Mouse (Mus musculus) neural tube, embryonic 14.5 days (tissue): ENCODE results near the gene Stk24. TPM values are rescaled to one million over a fixed set of nuclear protein-coding genes. Genes with fewer than 3 reads are reported as not detected.

Source experiments
- ATAC-seq: fragments of 200-750 bp; cut with Nextera tagmentation; 2 replicates; pipeline ENCODE4 v1.8.0; 2017; ENCODE audit warnings: low read depth, mild to moderate bottlenecking, moderate TSS enrichment, moderate library complexity
- H3K27ac ChIP-seq: fragments of 300-500 bp; sonication (generic); 2 replicates; pipeline ENCODE4 v1.5.1; 2014; ENCODE audit warnings: low read depth, mild to moderate bottlenecking, control low read depth, low read length, moderate library complexity, mixed read lengths
- H3K27me3 ChIP-seq: fragments of 300-500 bp; sonication (generic); 2 replicates; pipeline ENCODE4 v1.6.1; 2014; ENCODE audit warnings: low read length; ENCODE audit not compliant: control insufficient read depth, insufficient read depth
- H3K36me3 ChIP-seq: fragments of 300-500 bp; sonication (generic); 2 replicates; pipeline ENCODE4 v1.6.1; 2014; ENCODE audit warnings: low read length, mixed read lengths; ENCODE audit not compliant: control insufficient read depth, insufficient read depth
- H3K4me1 ChIP-seq: fragments of 300-500 bp; sonication (generic); 2 replicates; pipeline ENCODE4 v1.6.1; 2014; ENCODE audit warnings: low read length; ENCODE audit not compliant: control insufficient read depth, insufficient read depth
- H3K4me2 ChIP-seq: fragments of 300-500 bp; sonication (generic); 2 replicates; pipeline ENCODE4 v1.6.1; 2014; ENCODE audit warnings: mild to moderate bottlenecking, low read depth, low read length, control low read depth
- H3K4me3 ChIP-seq: fragments of 300-500 bp; sonication (generic); 2 replicates; pipeline ENCODE4 v1.5.1; 2014; ENCODE audit warnings: low read depth, low read length, control low read depth, mixed read lengths
- H3K9ac ChIP-seq: fragments of 300-500 bp; sonication (generic); replicated peaks from 2 replicates; pipeline ENCODE4 v1.6.1; 2014; ENCODE audit warnings: low read depth, mild to moderate bottlenecking, control low read depth, low read length, mixed read lengths
- H3K9me3 ChIP-seq: fragments of 300-500 bp; sonication (generic); 2 replicates; pipeline ENCODE4 v1.6.1; 2016; ENCODE audit warnings: low read length; ENCODE audit not compliant: control insufficient read depth
- WGBS: fragments of 180-500 bp; shearing (Covaris S2); extraction: QIAGEN DNeasy Blood & Tissue Kit; methylation state at CpG from one replicate; pipeline ENCODE4 v1.1.7; 2014; 5-methylcytosine and 5-hydroxymethylcytosine counted together
- polyA plus RNA-seq: library from polyadenylated mRNA; unstranded; fragments of >200 nt; fragmentation: Nextera tagmentation; extraction: Ambion mirVana; gene quantifications from 2 replicates; pipeline ENCODE4 v1.2.1, GENCODE M21; 2014

Stk24 gene
- polyA plus RNA-seq = 19.9 and 26.0 TPM in 2 replicates

- peak; percentile 66 for ATAC-seq
- peak within 1 kb of the TSS; percentile 82 for H3K27ac ChIP-seq
- peak within 1 kb of the TSS; percentile 94 for H3K4me2 ChIP-seq
- 3% methylated on average over 11 of the region's 11 CpGs for WGBS
- H3K9me3 ChIP-seq = no peaks in the 10 kb centered on the region
- peaks cover 15% of the 10 kb centered on the region for H3K4me1 ChIP-seq
- no peaks in the 10 kb centered on the region for H3K27me3 ChIP-seq
- H3K4me3 ChIP-seq = peak within 1 kb of the TSS; percentile 95
- no peaks in the 10 kb centered on the region for H3K36me3 ChIP-seq
- peak within 1 kb of the TSS; percentile 94 for H3K9ac ChIP-seq
Measured at GRCm38 (mm10) chr14:121379827-121380145, at the start of gene Stk24. Gene Stk24, minus strand, starts transcription at chr14:121380011.

GRCm38 (mm10) chr14:121428148-121428547, 48.3 kb upstream of the Stk24 start:
- no peak for ATAC-seq
- H3K4me1 ChIP-seq = no peaks in the 10 kb centered on the region
- no peaks in the 10 kb centered on the region for H3K36me3 ChIP-seq
- no peak overlapping the region for H3K27ac ChIP-seq
- no peaks in the 10 kb centered on the region for H3K27me3 ChIP-seq
- no peak overlapping the region for H3K9ac ChIP-seq
- 96% methylated on average over 4 of the region's 4 CpGs for WGBS
- no peak overlapping the region for H3K4me2 ChIP-seq
- no peaks in the 10 kb centered on the region for H3K9me3 ChIP-seq
- no peak overlapping the region for H3K4me3 ChIP-seq

- no peak overlapping the region for H3K27ac ChIP-seq
- H3K27me3 ChIP-seq = no peaks in the 10 kb centered on the region
- no peak overlapping the region for H3K4me3 ChIP-seq
- ATAC-seq = no peak
- no peaks in the 10 kb centered on the region for H3K4me1 ChIP-seq
- H3K9me3 ChIP-seq = no peaks in the 10 kb centered on the region
- H3K4me2 ChIP-seq = no peak overlapping the region
- H3K9ac ChIP-seq = no peak overlapping the region
- no peaks in the 10 kb centered on the region for H3K36me3 ChIP-seq
Measured at GRCm38 (mm10) chr14:121426743-121427142, 46.9 kb upstream of the Stk24 start.

GRCm38 (mm10) chr14:121425004-121425793, 45.4 kb upstream of the Stk24 start:
- no peak overlapping the region for H3K4me2 ChIP-seq
- H3K27ac ChIP-seq = no peak overlapping the region
- no peaks in the 10 kb centered on the region for H3K9me3 ChIP-seq
- no peak overlapping the region for H3K9ac ChIP-seq
- no peaks in the 10 kb centered on the region for H3K36me3 ChIP-seq
- H3K27me3 ChIP-seq = no peaks in the 10 kb centered on the region
- no peaks in the 10 kb centered on the region for H3K4me1 ChIP-seq
- no peak for ATAC-seq
- 83% methylated on average over 7 of the region's 7 CpGs for WGBS
- H3K4me3 ChIP-seq = no peak overlapping the region

- 78% methylated on average over 7 of the region's 7 CpGs for WGBS
- ATAC-seq = no peak
- Histone ChIP-seq H3K4me1 (no peaks in the 10 kb centered on the region), H3K27me3 (no peaks in the 10 kb centered on the region), H3K36me3 (no peaks in the 10 kb centered on the region), H3K9ac (no peak overlapping the region), H3K27ac (no peak overlapping the region), H3K4me3 (no peak overlapping the region), H3K4me2 (no peak overlapping the region), H3K9me3 (no peaks in the 10 kb centered on the region)
Measured at GRCm38 (mm10) chr14:121423341-121423751, 43.5 kb upstream of the Stk24 start.

- Histone ChIP-seq H3K4me1 (no peaks in the 10 kb centered on the region), H3K4me3 (no peak overlapping the region), H3K36me3 (no peaks in the 10 kb centered on the region), H3K27me3 (no peaks in the 10 kb centered on the region), H3K9me3 (no peaks in the 10 kb centered on the region), H3K9ac (no peak overlapping the region), H3K4me2 (no peak overlapping the region), H3K27ac (no peak overlapping the region)
- WGBS = 76% methylated on average over 4 of the region's 4 CpGs
- no peak for ATAC-seq
Measured at GRCm38 (mm10) chr14:121422664-121423340, 43.0 kb upstream of the Stk24 start.

GRCm38 (mm10) chr14:121422000-121422399, 42.2 kb upstream of the Stk24 start:
- H3K27me3 ChIP-seq = no peaks in the 10 kb centered on the region
- H3K4me3 ChIP-seq = no peak overlapping the region
- WGBS = 93% methylated on average over 4 of the region's 4 CpGs
- no peak overlapping the region for H3K27ac ChIP-seq
- no peak for ATAC-seq
- H3K9ac ChIP-seq = no peak overlapping the region
- no peak overlapping the region for H3K4me2 ChIP-seq
- H3K4me1 ChIP-seq = no peaks in the 10 kb centered on the region
- no peaks in the 10 kb centered on the region for H3K36me3 ChIP-seq
- H3K9me3 ChIP-seq = no peaks in the 10 kb centered on the region

GRCm38 (mm10) chr14:121417594-121417993, 37.8 kb upstream of the Stk24 start:
- Histone ChIP-seq H3K4me1 (no peaks in the 10 kb centered on the region), H3K27ac (no peak overlapping the region), H3K27me3 (no peaks in the 10 kb centered on the region), H3K4me2 (no peak overlapping the region), H3K9me3 (no peaks in the 10 kb centered on the region), H3K9ac (no peak overlapping the region), H3K36me3 (no peaks in the 10 kb centered on the region), H3K4me3 (no peak overlapping the region)
- ATAC-seq = no peak
- WGBS = 68% methylated on average over 5 of the region's 5 CpGs

- no peak overlapping the region for H3K4me3 ChIP-seq
- H3K9ac ChIP-seq = no peak overlapping the region
- H3K4me2 ChIP-seq = no peak overlapping the region
- no peaks in the 10 kb centered on the region for H3K36me3 ChIP-seq
- no peaks in the 10 kb centered on the region for H3K27me3 ChIP-seq
- H3K9me3 ChIP-seq = no peaks in the 10 kb centered on the region
- no peaks in the 10 kb centered on the region for H3K4me1 ChIP-seq
- H3K27ac ChIP-seq = no peak overlapping the region
- ATAC-seq = no peak
- WGBS = 91% methylated on average over 11 of the region's 12 CpGs
Measured at GRCm38 (mm10) chr14:121416626-121417319, 37.0 kb upstream of the Stk24 start.
